In the genomic region with DNA sequence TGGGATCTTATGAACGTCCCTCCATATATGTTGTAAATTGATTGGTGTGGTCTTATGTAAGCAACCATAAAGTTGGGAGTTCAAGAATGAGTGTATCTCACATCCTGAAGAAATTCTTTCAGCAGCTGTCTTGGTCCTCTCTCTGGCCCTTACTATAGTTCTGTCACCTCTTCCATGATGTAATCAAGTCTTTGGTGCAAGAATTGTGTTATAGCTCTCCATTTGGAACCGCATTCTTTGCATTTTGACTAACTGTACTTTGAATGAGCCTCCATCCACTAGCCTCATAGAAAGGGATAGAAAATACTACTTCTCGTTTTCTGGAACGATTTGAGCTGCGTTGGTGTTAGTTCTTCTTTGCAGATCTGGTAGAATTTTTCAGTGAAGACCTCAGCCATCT, we compare ENCODE assay signal across 34 mouse cellular contexts.
"Had no signal": no experiment of that assay in that cellular context is flagged by ENCODE, and none has a peak within 500 bp of the region (broad histone marks: within the 10 kb centered on the region; RNA-seq: fewer than 3 reads in every experiment).

No protein-coding gene starts in this region.

- H3K27me3 ChIP-seq: heart, embryonic 12.5 days; heart, embryonic 13.5 days; heart, embryonic 15.5 days; hindbrain, embryonic 12.5 days; hindbrain, embryonic 13.5 days; hindbrain, embryonic 15.5 days; intestine, embryonic 15.5 days; kidney, embryonic 15.5 days had no signal

- ATAC-seq: hindbrain, embryonic 16.5 days; hindbrain, postnatal 0 days; inflammation-experienced regulatory T-cells, adult 6 months; intestine, embryonic 15.5 days; intestine, embryonic 16.5 days; intestine, postnatal 0 days had no signal

- H3K27ac ChIP-seq: heart, embryonic 10.5 days; heart, embryonic 13.5 days; heart, embryonic 15.5 days; hindbrain, embryonic 10.5 days; hindbrain, embryonic 12.5 days; hindbrain, embryonic 13.5 days; hindbrain, embryonic 14.5 days; hindbrain, embryonic 15.5 days; hindbrain, postnatal 0 days; intestine, embryonic 15.5 days; kidney, embryonic 15.5 days; kidney, postnatal 0 days; layer of hippocampus, adult 2 months had no signal

- DNase-seq: heart, postnatal 10 days; heart, postnatal 14 days; heart, postnatal 4 days; kidney, adult 11 months; kidney, adult 18-20 months; kidney, adult 2 months; kidney, adult 8-10 months; kidney, adult 9 months; kidney, postnatal 10 days; kidney, postnatal 14 days; kidney, postnatal 25 days; kidney, postnatal 36 days; kidney, postnatal 4 days; layer of hippocampus, adult 9-11 months; layer of hippocampus, postnatal 36 days had no signal

- H3K4me3 ChIP-seq: heart, embryonic 10.5 days; heart, embryonic 12.5 days; heart, embryonic 13.5 days; heart, embryonic 15.5 days; hindbrain, embryonic 10.5 days; hindbrain, embryonic 12.5 days; hindbrain, embryonic 13.5 days; hindbrain, embryonic 15.5 days; intestine, embryonic 15.5 days; kidney, embryonic 15.5 days; layer of hippocampus, adult 2 months had no signal

- H3K9ac ChIP-seq: heart, embryonic 12.5 days; heart, embryonic 13.5 days; heart, embryonic 15.5 days; hindbrain, embryonic 12.5 days; hindbrain, embryonic 13.5 days; hindbrain, embryonic 14.5 days; hindbrain, embryonic 15.5 days; intestine, embryonic 15.5 days; kidney, embryonic 15.5 days had no signal

- H3K4me1 ChIP-seq: heart, embryonic 10.5 days; heart, embryonic 12.5 days; heart, embryonic 13.5 days; heart, embryonic 15.5 days; hindbrain, embryonic 10.5 days; hindbrain, embryonic 12.5 days; hindbrain, embryonic 13.5 days; hindbrain, embryonic 15.5 days; intestine, embryonic 15.5 days; kidney, embryonic 15.5 days had no signal

- H3K36me3 ChIP-seq: heart, embryonic 10.5 days; heart, embryonic 12.5 days; heart, embryonic 13.5 days; heart, embryonic 15.5 days; hindbrain, embryonic 10.5 days; hindbrain, embryonic 12.5 days; hindbrain, embryonic 13.5 days; hindbrain, embryonic 15.5 days; intestine, embryonic 15.5 days; kidney, embryonic 15.5 days had no signal

- H3K9me3 ChIP-seq: heart, embryonic 10.5 days; heart, embryonic 12.5 days; heart, embryonic 13.5 days; heart, embryonic 15.5 days; hindbrain, embryonic 10.5 days; hindbrain, embryonic 12.5 days; hindbrain, embryonic 13.5 days; hindbrain, embryonic 15.5 days; intestine, embryonic 15.5 days; kidney, embryonic 15.5 days had no signal

- H3K4me2 ChIP-seq: heart, embryonic 11.5 days; heart, embryonic 12.5 days; heart, embryonic 13.5 days; heart, embryonic 15.5 days; hindbrain, embryonic 12.5 days; hindbrain, embryonic 13.5 days; hindbrain, embryonic 14.5 days; hindbrain, embryonic 15.5 days; intestine, embryonic 15.5 days; kidney, embryonic 15.5 days had no signal
